Mouse (Mus musculus) olfactory bulb, adult 2 months (tissue): ENCODE results near the gene Scn1a. TPM values are rescaled to one million over a fixed set of nuclear protein-coding genes. Genes with fewer than 3 reads are reported as not detected.

Experiments
- H3K27ac ChIP-seq: fragments of 200-500 bp; 2 replicates; pipeline ENCODE4 v1.5.1; 2012; ENCODE audit warnings: low read depth, low read length; ENCODE audit not compliant: insufficient read depth
- H3K4me1 ChIP-seq: fragments of 200-500 bp; 2 replicates; pipeline ENCODE4 v1.6.1; 2012; ENCODE audit warnings: low read length; ENCODE audit not compliant: control insufficient read depth, insufficient read depth
- H3K4me3 ChIP-seq: fragments of 200-500 bp; 2 replicates; pipeline ENCODE4 v1.5.1; 2012; ENCODE audit warnings: mild to moderate bottlenecking, low read depth, low read length, moderate library complexity; ENCODE audit not compliant: insufficient read depth
- CTCF ChIP-seq: fragments of 200-500 bp; IDR thresholded peaks from 2 replicates; pipeline ENCODE4 v1.5.1; 2012; ENCODE audit warnings: low read depth, mild to moderate bottlenecking, low read length, moderate library complexity; ENCODE audit not compliant: insufficient read depth
- POLR2A ChIP-seq: fragments of 200-500 bp; IDR thresholded peaks from 2 replicates; pipeline ENCODE4 v1.6.1; 2012; ENCODE audit warnings: mild to moderate bottlenecking, low read depth, low read length, moderate library complexity; ENCODE audit not compliant: insufficient read depth
- WGBS: fragments of 180-500 bp; shearing (Covaris S2); methylation state at CpG from one replicate; pipeline ENCODE4 v1.1.7; 2018; 5-methylcytosine and 5-hydroxymethylcytosine counted together
- polyA plus RNA-seq: library from polyadenylated mRNA; stranded (reverse); fragments of >200 nt; gene quantifications from 2 replicates; pipeline ENCODE4 v1.2.4, GENCODE M21; 2012; ENCODE audit warnings: low replicate concordance; ENCODE audit not compliant: missing spikeins, insufficient read depth, insufficient read length

Gene Scn1a
- 96.8 TPM in 1 of 2 replicates, not detected in the other for polyA plus RNA-seq

GRCm38 (mm10) chr2:66440711-66441110 is at the start of gene Scn1a:
Scn1a (minus strand) TSS chr2:66440840.
- H3K4me1 ChIP-seq = no peaks in the 10 kb centered on the region; the same call in 1 of the 2 replicates
- WGBS = 25% methylated on average over 7 of the region's 7 CpGs
- TF ChIP-seq CTCF (no peak), POLR2A (no peak)
- H3K27ac ChIP-seq = peak within 1 kb of the TSS; percentile 6
- H3K4me3 ChIP-seq = peak within 1 kb of the TSS; percentile 37

- Histone ChIP-seq H3K4me3 (no peak overlapping the region), H3K4me1 (no peaks in the 10 kb centered on the region), H3K27ac (no peak overlapping the region)
- 76% methylated on average over 2 of the region's 2 CpGs for WGBS
- TF ChIP-seq POLR2A = no peak
- TF ChIP-seq CTCF = no peak
Measured at GRCm38 (mm10) chr2:66478395-66478794, 37.8 kb upstream of the Scn1a start.

- no peaks in the 10 kb centered on the region for H3K4me1 ChIP-seq
- no peak for TF ChIP-seq CTCF
- no peak for TF ChIP-seq POLR2A
- no peak overlapping the region for H3K27ac ChIP-seq
- 44% methylated on average over 3 of the region's 3 CpGs for WGBS
- H3K4me3 ChIP-seq = no peak overlapping the region
Measured at GRCm38 (mm10) chr2:66473181-66473822, 32.7 kb upstream of the Scn1a start.

- TF ChIP-seq CTCF = no peak
- TF ChIP-seq POLR2A = no peak
- WGBS = 94% methylated on average over 3 of the region's 3 CpGs
- Histone ChIP-seq H3K4me1 (no peaks in the 10 kb centered on the region), H3K27ac (no peak overlapping the region), H3K4me3 (no peak overlapping the region)
Measured at GRCm38 (mm10) chr2:66465484-66465883, 24.8 kb upstream of the Scn1a start.

- Histone ChIP-seq H3K4me1 (no peaks in the 10 kb centered on the region), H3K4me3 (no peak overlapping the region), H3K27ac (no peak overlapping the region)
- no peak for TF ChIP-seq POLR2A
- no peak for TF ChIP-seq CTCF
- WGBS = 91% methylated on average over 2 of the region's 2 CpGs
Measured at GRCm38 (mm10) chr2:66464874-66465458, 24.3 kb upstream of the Scn1a start.

- no peaks in the 10 kb centered on the region for H3K4me1 ChIP-seq
- TF ChIP-seq CTCF (no peak), POLR2A (no peak)
- no peak overlapping the region for H3K27ac ChIP-seq
- 91% methylated on average over 6 of the region's 6 CpGs for WGBS
- no peak overlapping the region for H3K4me3 ChIP-seq
Measured at GRCm38 (mm10) chr2:66463916-66464315, 23.3 kb upstream of the Scn1a start.

GRCm38 (mm10) chr2:66462458-66462857 is 21.8 kb upstream of the Scn1a start:
- Histone ChIP-seq H3K4me3 (no peak overlapping the region), H3K4me1 (no peaks in the 10 kb centered on the region), H3K27ac (no peak overlapping the region)
- WGBS = 83% methylated on average over 1 of the region's 1 CpGs
- no peak for TF ChIP-seq POLR2A
- no peak for TF ChIP-seq CTCF

- peak overlapping the region; percentile 37 for H3K4me3 ChIP-seq
- TF ChIP-seq POLR2A (no peak), CTCF (no peak)
- 20% methylated on average over 21 of the region's 21 CpGs for WGBS
- no peak overlapping the region for H3K27ac ChIP-seq
- no peaks in the 10 kb centered on the region; the same call in 1 of the 2 replicates for H3K4me1 ChIP-seq
Measured at GRCm38 (mm10) chr2:66439764-66440471, 722 bp downstream of the Scn1a start.

- Histone ChIP-seq H3K4me1 (no peaks in the 10 kb centered on the region; the same call in 1 of the 2 replicates), H3K27ac (no peak overlapping the region), H3K4me3 (no peak overlapping the region)
- TF ChIP-seq CTCF (no peak), POLR2A (no peak)
- WGBS = 63% methylated on average over 3 of the region's 3 CpGs
Measured at GRCm38 (mm10) chr2:66436286-66436685, 4.4 kb downstream of the Scn1a start.
